Mouse (Mus musculus): Measurements from ENCODE around the gene Mus81.

DNA sequence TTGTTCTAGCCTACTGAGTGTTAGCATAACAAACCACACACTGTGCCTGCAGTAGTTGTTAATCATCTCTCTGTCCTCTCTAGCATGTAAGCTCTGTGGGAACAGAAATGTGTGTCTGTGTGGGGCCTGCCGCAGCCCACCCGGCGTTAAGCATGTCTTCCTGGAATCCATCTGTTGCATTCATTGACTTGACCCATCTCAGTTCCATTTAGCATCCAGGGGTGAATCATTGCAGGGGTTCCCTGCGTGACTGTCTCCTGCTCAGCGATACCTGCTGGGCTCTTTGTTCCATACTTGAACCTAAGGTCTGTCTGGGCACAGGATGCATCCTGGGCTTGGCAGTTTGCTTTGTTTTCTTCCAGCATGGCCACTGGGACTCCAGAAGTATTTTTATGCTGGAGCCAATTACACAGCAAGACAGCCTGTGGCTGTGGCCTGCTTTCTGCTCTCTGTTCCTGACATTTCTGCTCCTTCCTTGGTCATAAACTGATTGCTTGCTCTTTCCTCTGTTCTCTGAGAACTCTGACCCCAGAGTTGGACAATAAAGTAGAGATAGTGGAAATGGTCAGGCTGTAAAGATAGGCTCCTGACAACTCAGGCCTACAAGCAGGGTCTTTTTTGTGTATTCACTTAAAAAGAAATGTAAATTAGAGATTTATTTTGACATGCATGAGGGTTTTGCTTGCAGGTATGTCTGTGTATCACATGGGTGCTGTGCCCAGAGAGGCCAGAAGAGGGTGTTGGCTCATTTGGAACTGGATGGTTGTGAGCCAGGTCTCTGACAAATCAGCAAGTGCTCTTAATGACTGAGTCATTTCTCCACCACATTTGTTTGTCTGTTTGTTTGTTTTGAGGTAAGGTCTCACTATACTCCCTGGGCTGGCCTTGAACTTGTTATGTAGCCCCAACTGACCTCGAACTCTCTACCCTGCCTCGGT, 27.9 kb upstream of the Mus81 start:
- TF ChIP-seq CTCF (IDR thresholded peaks at IDR 0.05; ENCODE audit: borderline replicate concordance, insufficient read depth, low read depth, low read length) (no peak), POLR2A (IDR thresholded peaks at IDR 0.05; ENCODE audit: borderline replicate concordance, insufficient read depth, low read length) (no peak)

All from cerebellum, adult 2 months (tissue).